12 mouse cellular contexts compared by ENCODE assay signal in genomic region chr9:103422847-103423246, GRCm38 (mm10). TPM values are rescaled to one million over a fixed set of nuclear protein-coding genes. Genes with fewer than 3 reads are reported as not detected.
A peak's percentile ranks its signal among the peaks of the same experiment; 100 is the strongest.
DNase-seq lines count a peak whose midpoint lies in the region; ATAC-seq and TF ChIP-seq lines count a peak whose summit lies in the region.
"Had no signal": no experiment of that assay in that cellular context is flagged by ENCODE, and none has a peak within 500 bp of the region (broad histone marks: within the 10 kb centered on the region; RNA-seq: fewer than 3 reads in every experiment).

No protein-coding gene starts in this region.

- no peak overlapping the region for H3K9ac ChIP-seq in hindbrain, embryonic 15.5 days
- H3K9ac ChIP-seq: liver, embryonic 13.5 days had no signal

- no peak for TF ChIP-seq POLR2A in thymus, adult 2 months (IDR thresholded peaks at IDR 0.05; ENCODE audit: control insufficient read depth, extremely low read depth, insufficient read depth, low read length, poor library complexity)

- peak overlapping the region; percentile 16; the same call in 1 of the 2 replicates for H3K4me2 ChIP-seq in hindbrain, embryonic 15.5 days
- H3K4me2 ChIP-seq: liver, embryonic 13.5 days had no signal

- H3K9me3 ChIP-seq in hindbrain, embryonic 15.5 days: no peaks in the 10 kb centered on the region
- H3K9me3 ChIP-seq: liver, embryonic 13.5 days had no signal

- no peaks in the 10 kb centered on the region for H3K27me3 ChIP-seq in hindbrain, embryonic 15.5 days
- no peaks in the 10 kb centered on the region for H3K27me3 ChIP-seq in thymus, adult 2 months (ENCODE audit: control insufficient read depth, insufficient read depth, low read length)
- H3K27me3 ChIP-seq: liver, embryonic 13.5 days had no signal

- peaks cover 21% of the 10 kb centered on the region for H3K4me1 ChIP-seq in hindbrain, embryonic 15.5 days (replicated peaks)
- peaks cover 47% of the 10 kb centered on the region for H3K4me1 ChIP-seq in thymus, adult 2 months (replicated peaks; ENCODE audit: control insufficient read depth, insufficient read depth, low read length)
- H3K4me1 ChIP-seq: liver, embryonic 13.5 days had no signal

- no peaks in the 10 kb centered on the region for H3K36me3 ChIP-seq in hindbrain, embryonic 15.5 days
- no peaks in the 10 kb centered on the region for H3K36me3 ChIP-seq in thymus, adult 2 months (ENCODE audit: control insufficient read depth, insufficient read depth, low read length)
- H3K36me3 ChIP-seq: liver, embryonic 13.5 days had no signal

- H3K4me3 ChIP-seq in layer of hippocampus, adult 2 months: peak overlapping the region; percentile 39
- H3K4me3 ChIP-seq in hindbrain, embryonic 15.5 days: no peak overlapping the region
- peak overlapping the region; percentile 48 for H3K4me3 ChIP-seq in thymus, adult 2 months (ENCODE audit: control insufficient read depth, insufficient read depth, low read length)
- H3K4me3 ChIP-seq: liver, embryonic 13.5 days had no signal

- TF ChIP-seq CTCF in layer of hippocampus, adult 2 months (conservative IDR thresholded peaks at IDR 0.05): no peak
- TF ChIP-seq CTCF in thymus, adult 2 months (IDR thresholded peaks at IDR 0.05; ENCODE audit: borderline replicate concordance, control insufficient read depth, extremely low read depth, insufficient read depth, low read length, poor library complexity): peak; percentile 28; the same call in 1 of the 2 replicates

- WGBS in hindbrain, embryonic 15.5 days: 54% methylated on average over 18 of the region's 18 CpGs
- WGBS in thymus, adult 2 months: 35% methylated on average over 18 of the region's 18 CpGs

- DNase-seq in layer of hippocampus, adult 2 months (ENCODE audit: low spot score in 2 of 2): peak; percentile 36 to 38
- no peak for DNase-seq in layer of hippocampus, adult 9-11 months
- peak; percentile 19 for DNase-seq in cerebellum, adult 8-10 months
- peak; percentile 67 for DNase-seq in thymus, adult 2 months
- no peak for DNase-seq in kidney, postnatal 25 days
- no peak for DNase-seq in urinary bladder, adult 18-20 months (ENCODE audit: low spot score in 2 of 2)
- no peak for DNase-seq in kidney, adult 9 months
- DNase-seq: adrenal gland, adult 8-10 months; liver, embryonic 13.5 days had no signal

- H3K27ac ChIP-seq in layer of hippocampus, adult 2 months: no peak overlapping the region; the same call in 1 of the 2 replicates
- peak overlapping the region; percentile 68 for H3K27ac ChIP-seq in hindbrain, embryonic 15.5 days (replicated peaks)
- H3K27ac ChIP-seq in thymus, adult 2 months (ENCODE audit: control insufficient read depth, insufficient read depth, low read length): peak overlapping the region; percentile 98
- H3K27ac ChIP-seq: liver, embryonic 13.5 days had no signal

- ATAC-seq in hindbrain, embryonic 15.5 days (ENCODE audit: low FRiP score, low read depth): peak; percentile 51; the same call in 1 of the 2 replicates
- ATAC-seq: inflammation-experienced regulatory T-cells, adult 6 months had no signal

RNA-seq across cellular contexts. Expression of gene Cdv3, which starts 57.2 kb away (rescaled TPM):
- total RNA-seq in layer of hippocampus, adult 2 months (2021): 10 to 100 TPM; 69.3 to 72.9 TPM
- polyA plus RNA-seq in hindbrain, embryonic 15.5 days (2015; fragmentation: Nextera tagmentation; extraction: Ambion mirVana): 85.6 and 85.9 TPM in 2 replicates
- polyA plus RNA-seq in thymus, adult 2 months (2012; rRNA removed): 74.9 and 166 TPM in 2 replicates

RNA-seq across cellular contexts. Expression of gene Bfsp2, which starts 57.4 kb away (rescaled TPM):
- total RNA-seq in layer of hippocampus, adult 2 months (2021): 1 to 10 TPM; 2.0 to 2.3 TPM
- 4.4 and 6.2 TPM in 2 replicates for polyA plus RNA-seq in hindbrain, embryonic 15.5 days (2015; fragmentation: Nextera tagmentation; extraction: Ambion mirVana)
- polyA plus RNA-seq in thymus, adult 2 months (2012; rRNA removed): 0.98 and 1.4 TPM in 2 replicates
- total RNA-seq: adrenal gland, adult 8-10 months; ES-E14 had no signal

Comparison
In these comparisons a context has a peak if more than half of its experiments do, and no peak if none do; other contexts are left out.
1. DNase-seq: peak in layer of hippocampus, adult 2 months (2 of 2), cerebellum, adult 8-10 months (single experiment) and thymus, adult 2 months (single experiment); none in layer of hippocampus, adult 9-11 months (single experiment), kidney, postnatal 25 days (0 of 2), urinary bladder, adult 18-20 months (0 of 2) and kidney, adult 9 months (single experiment).